Mouse (Mus musculus): Measurements from ENCODE around the gene Vsig8. TPM values are rescaled to one million over a fixed set of nuclear protein-coding genes. Genes with fewer than 3 reads are reported as not detected.
A peak's percentile ranks its signal among the peaks of the same experiment; 100 is the strongest.

Gene Vsig8
- polyA plus RNA-seq, 1 experiment from 2014 or later = 1.3 TPM

- peak overlapping the region; percentile 64 for H3K4me2 ChIP-seq (ENCODE audit: low read length)
- no peaks in the 10 kb centered on the region for H3K9me3 ChIP-seq (replicated peaks; ENCODE audit: control insufficient read depth, low read length, poor library complexity, severe bottlenecking)
- peak overlapping the region; percentile 84 for H3K9ac ChIP-seq (ENCODE audit: low read depth, low read length)
- H3K4me3 ChIP-seq (ENCODE audit: low read depth, low read length) = peak overlapping the region; percentile 69
- peak overlapping the region; percentile 62 for H3K27ac ChIP-seq (ENCODE audit: low read length)
- peaks cover 10% of the 10 kb centered on the region for H3K4me1 ChIP-seq (ENCODE audit: control insufficient read depth, insufficient read depth, low read length)
- H3K27me3 ChIP-seq (ENCODE audit: control insufficient read depth, insufficient read depth, low read depth, low read length) = peaks cover 6% of the 10 kb centered on the region; the same call in 1 of the 2 replicates
- H3K36me3 ChIP-seq (ENCODE audit: control insufficient read depth, insufficient read depth, low read length) = no peaks in the 10 kb centered on the region
- under 1% methylated on average over 60 of the region's 66 CpGs for WGBS
- ATAC-seq = peak; percentile 92
Measured at GRCm38 (mm10) chr1:172562641-172563464, 7.1 kb downstream of the Vsig8 start.

GRCm38 (mm10) chr1:172563465-172563828 lies 7.7 kb downstream of the Vsig8 start:
- ATAC-seq = peak; percentile 69; the same call in 1 of the 2 replicates
- H3K4me3 ChIP-seq (ENCODE audit: low read depth, low read length) = peak overlapping the region; percentile 69
- peaks cover 10% of the 10 kb centered on the region for H3K4me1 ChIP-seq (ENCODE audit: control insufficient read depth, insufficient read depth, low read length)
- peak overlapping the region; percentile 84 for H3K9ac ChIP-seq (ENCODE audit: low read depth, low read length)
- H3K9me3 ChIP-seq (replicated peaks; ENCODE audit: control insufficient read depth, low read length, poor library complexity, severe bottlenecking) = no peaks in the 10 kb centered on the region
- peak overlapping the region; percentile 62; the same call in 1 of the 2 replicates for H3K27ac ChIP-seq (ENCODE audit: low read length)
- H3K4me2 ChIP-seq (ENCODE audit: low read length) = peak overlapping the region; percentile 64
- 1% methylated on average over 10 of the region's 10 CpGs for WGBS
- H3K36me3 ChIP-seq (ENCODE audit: control insufficient read depth, insufficient read depth, low read length) = no peaks in the 10 kb centered on the region
- H3K27me3 ChIP-seq (ENCODE audit: control insufficient read depth, insufficient read depth, low read depth, low read length) = peaks cover 6% of the 10 kb centered on the region; the same call in 1 of the 2 replicates

- no peak for ATAC-seq
- no peak overlapping the region for H3K9ac ChIP-seq (ENCODE audit: low read depth, low read length)
- H3K4me2 ChIP-seq (ENCODE audit: low read length) = no peak overlapping the region
- no peak overlapping the region for H3K4me3 ChIP-seq (ENCODE audit: low read depth, low read length)
- no peaks in the 10 kb centered on the region for H3K9me3 ChIP-seq (replicated peaks; ENCODE audit: control insufficient read depth, low read length, poor library complexity, severe bottlenecking)
- H3K27ac ChIP-seq (ENCODE audit: low read length) = no peak overlapping the region
- WGBS = 80% methylated on average over 3 of the region's 3 CpGs
- H3K27me3 ChIP-seq (ENCODE audit: control insufficient read depth, insufficient read depth, low read depth, low read length) = no peaks in the 10 kb centered on the region; the same call in 1 of the 2 replicates
- no peaks in the 10 kb centered on the region for H3K36me3 ChIP-seq (ENCODE audit: control insufficient read depth, insufficient read depth, low read length)
- H3K4me1 ChIP-seq (ENCODE audit: control insufficient read depth, insufficient read depth, low read length) = peaks cover 10% of the 10 kb centered on the region
Measured at GRCm38 (mm10) chr1:172566131-172566530, 10.4 kb downstream of the Vsig8 start.

- peaks cover 4% of the 10 kb centered on the region for H3K4me1 ChIP-seq (ENCODE audit: control insufficient read depth, insufficient read depth, low read length)
- no peaks in the 10 kb centered on the region; the same call in 1 of the 2 replicates for H3K27me3 ChIP-seq (ENCODE audit: control insufficient read depth, insufficient read depth, low read depth, low read length)
- H3K9ac ChIP-seq (ENCODE audit: low read depth, low read length) = no peak overlapping the region
- H3K4me3 ChIP-seq (ENCODE audit: low read depth, low read length) = no peak overlapping the region
- no peaks in the 10 kb centered on the region for H3K36me3 ChIP-seq (ENCODE audit: control insufficient read depth, insufficient read depth, low read length)
- WGBS = 69% methylated on average over 4 of the region's 4 CpGs
- ATAC-seq = no peak
- no peaks in the 10 kb centered on the region for H3K9me3 ChIP-seq (replicated peaks; ENCODE audit: control insufficient read depth, low read length, poor library complexity, severe bottlenecking)
- H3K4me2 ChIP-seq (ENCODE audit: low read length) = no peak overlapping the region
- no peak overlapping the region for H3K27ac ChIP-seq (ENCODE audit: low read length)
Measured at GRCm38 (mm10) chr1:172567758-172568157, 12.0 kb downstream of the Vsig8 start.

GRCm38 (mm10) chr1:172580116-172580515 lies 24.4 kb downstream of the Vsig8 start:
- H3K27ac ChIP-seq (ENCODE audit: low read length) = no peak overlapping the region
- 84% methylated on average over 6 of the region's 6 CpGs for WGBS
- H3K36me3 ChIP-seq (ENCODE audit: control insufficient read depth, insufficient read depth, low read length) = no peaks in the 10 kb centered on the region
- ATAC-seq = no peak
- H3K27me3 ChIP-seq (ENCODE audit: control insufficient read depth, insufficient read depth, low read depth, low read length) = no peaks in the 10 kb centered on the region
- no peak overlapping the region for H3K4me3 ChIP-seq (ENCODE audit: low read depth, low read length)
- no peak overlapping the region for H3K4me2 ChIP-seq (ENCODE audit: low read length)
- no peaks in the 10 kb centered on the region for H3K9me3 ChIP-seq (replicated peaks; ENCODE audit: control insufficient read depth, low read length, poor library complexity, severe bottlenecking)
- no peak overlapping the region for H3K9ac ChIP-seq (ENCODE audit: low read depth, low read length)
- H3K4me1 ChIP-seq (ENCODE audit: control insufficient read depth, insufficient read depth, low read length) = no peaks in the 10 kb centered on the region

GRCm38 (mm10) chr1:172582436-172582835 lies 26.7 kb downstream of the Vsig8 start:
- H3K4me1 ChIP-seq (ENCODE audit: control insufficient read depth, insufficient read depth, low read length) = peaks cover 11% of the 10 kb centered on the region
- H3K36me3 ChIP-seq (ENCODE audit: control insufficient read depth, insufficient read depth, low read length) = no peaks in the 10 kb centered on the region
- H3K27me3 ChIP-seq (ENCODE audit: control insufficient read depth, insufficient read depth, low read depth, low read length) = no peaks in the 10 kb centered on the region
- no peaks in the 10 kb centered on the region for H3K9me3 ChIP-seq (replicated peaks; ENCODE audit: control insufficient read depth, low read length, poor library complexity, severe bottlenecking)
- WGBS = 88% methylated on average over 8 of the region's 8 CpGs
- ATAC-seq = no peak
- H3K4me2 ChIP-seq (ENCODE audit: low read length) = no peak overlapping the region
- no peak overlapping the region for H3K9ac ChIP-seq (ENCODE audit: low read depth, low read length)
- no peak overlapping the region for H3K4me3 ChIP-seq (ENCODE audit: low read depth, low read length)
- H3K27ac ChIP-seq (ENCODE audit: low read length) = no peak overlapping the region

- no peak for ATAC-seq
- WGBS = 88% methylated on average over 6 of the region's 6 CpGs
- Histone ChIP-seq H3K4me2 (ENCODE audit: low read length) (no peak overlapping the region), H3K27me3 (ENCODE audit: control insufficient read depth, insufficient read depth, low read depth, low read length) (no peaks in the 10 kb centered on the region), H3K4me3 (ENCODE audit: low read depth, low read length) (no peak overlapping the region), H3K9ac (ENCODE audit: low read depth, low read length) (no peak overlapping the region), H3K4me1 (ENCODE audit: control insufficient read depth, insufficient read depth, low read length) (peaks cover 11% of the 10 kb centered on the region), H3K36me3 (ENCODE audit: control insufficient read depth, insufficient read depth, low read length) (no peaks in the 10 kb centered on the region), H3K9me3 (replicated peaks; ENCODE audit: control insufficient read depth, low read length, poor library complexity, severe bottlenecking) (no peaks in the 10 kb centered on the region), H3K27ac (ENCODE audit: low read length) (no peak overlapping the region)
Measured at GRCm38 (mm10) chr1:172584271-172584670, 28.5 kb downstream of the Vsig8 start.

GRCm38 (mm10) chr1:172585026-172585425 lies 29.3 kb downstream of the Vsig8 start:
- WGBS = 55% methylated on average over 4 of the region's 4 CpGs
- no peaks in the 10 kb centered on the region for H3K27me3 ChIP-seq (ENCODE audit: control insufficient read depth, insufficient read depth, low read depth, low read length)
- no peak overlapping the region for H3K4me3 ChIP-seq (ENCODE audit: low read depth, low read length)
- peaks cover 11% of the 10 kb centered on the region for H3K4me1 ChIP-seq (ENCODE audit: control insufficient read depth, insufficient read depth, low read length)
- no peaks in the 10 kb centered on the region for H3K9me3 ChIP-seq (replicated peaks; ENCODE audit: control insufficient read depth, low read length, poor library complexity, severe bottlenecking)
- no peak overlapping the region for H3K9ac ChIP-seq (ENCODE audit: low read depth, low read length)
- H3K36me3 ChIP-seq (ENCODE audit: control insufficient read depth, insufficient read depth, low read length) = no peaks in the 10 kb centered on the region
- no peak overlapping the region for H3K4me2 ChIP-seq (ENCODE audit: low read length)
- peak; percentile 3; the same call in 1 of the 2 replicates for ATAC-seq
- no peak overlapping the region for H3K27ac ChIP-seq (ENCODE audit: low read length)

Data from midbrain, embryonic 16.5 days (tissue).